Mouse (Mus musculus) spleen, postnatal 10 days (tissue): Measurements from ENCODE around the gene Fpgs.

Experiments
- DNase-seq, 2 experiments: peaks; one replicate each; pipeline ENCODE4 v3.0.0; 2021 to 2022; ENCODE audit warnings: low spot score in 2 of 2

Fpgs gene

GRCm38 (mm10) chr2:32671907-32672595 is 31.9 kb downstream of the Fpgs start:
- DNase-seq: no peak

GRCm38 (mm10) chr2:32671147-32671546 is 32.8 kb downstream of the Fpgs start:
- DNase-seq: no peak

- no peak for DNase-seq
Measured at GRCm38 (mm10) chr2:32669876-32670275, 34.1 kb downstream of the Fpgs start.

- DNase-seq: no peak
Measured at GRCm38 (mm10) chr2:32668176-32668575, 35.8 kb downstream of the Fpgs start.

GRCm38 (mm10) chr2:32667775-32668174 is 36.2 kb downstream of the Fpgs start:
- no peak for DNase-seq

- no peak for DNase-seq
Measured at GRCm38 (mm10) chr2:32665853-32666252, 38.1 kb downstream of the Fpgs start.

- DNase-seq: no peak
Measured at GRCm38 (mm10) chr2:32665345-32665744, 38.6 kb downstream of the Fpgs start.

GRCm38 (mm10) chr2:32662291-32662690 is 41.7 kb downstream of the Fpgs start:
- DNase-seq: no peak

- no peak for DNase-seq
Measured at GRCm38 (mm10) chr2:32661509-32662107, 42.3 kb downstream of the Fpgs start.

- DNase-seq: no peak
Measured at GRCm38 (mm10) chr2:32658873-32659272, 45.1 kb downstream of the Fpgs start.

- no peak for DNase-seq
Measured at GRCm38 (mm10) chr2:32655826-32656225, 48.1 kb downstream of the Fpgs start.

GRCm38 (mm10) chr2:32655394-32655744 is 48.6 kb downstream of the Fpgs start:
- no peak for DNase-seq

- no peak for DNase-seq
Measured at GRCm38 (mm10) chr2:32654743-32655393, 49.1 kb downstream of the Fpgs start.

- DNase-seq: no peak
Measured at GRCm38 (mm10) chr2:32653764-32654163, 50.2 kb downstream of the Fpgs start.

- no peak for DNase-seq
Measured at GRCm38 (mm10) chr2:32647366-32647765, 56.6 kb downstream of the Fpgs start.

GRCm38 (mm10) chr2:32646379-32647056 is 57.4 kb downstream of the Fpgs start, which contains the start of gene Eng:
TSS of gene Eng (plus strand) at chr2:32646595.
- peak; percentile 46 to 58 for DNase-seq

GRCm38 (mm10) chr2:32645647-32646046 is 58.3 kb downstream of the Fpgs start:
- DNase-seq: no peak

GRCm38 (mm10) chr2:32644799-32645475 is 59.0 kb downstream of the Fpgs start:
- DNase-seq: no peak

- DNase-seq: no peak
Measured at GRCm38 (mm10) chr2:32644083-32644482, 59.9 kb downstream of the Fpgs start.

- no peak for DNase-seq
Measured at GRCm38 (mm10) chr2:32642813-32643212, 61.1 kb downstream of the Fpgs start.

- no peak for DNase-seq
Measured at GRCm38 (mm10) chr2:32641810-32642209, 62.1 kb downstream of the Fpgs start.

- no peak for DNase-seq
Measured at GRCm38 (mm10) chr2:32640550-32641051, 63.3 kb downstream of the Fpgs start.
